Mouse (Mus musculus): ENCODE results near the gene Gm281.

DNA sequence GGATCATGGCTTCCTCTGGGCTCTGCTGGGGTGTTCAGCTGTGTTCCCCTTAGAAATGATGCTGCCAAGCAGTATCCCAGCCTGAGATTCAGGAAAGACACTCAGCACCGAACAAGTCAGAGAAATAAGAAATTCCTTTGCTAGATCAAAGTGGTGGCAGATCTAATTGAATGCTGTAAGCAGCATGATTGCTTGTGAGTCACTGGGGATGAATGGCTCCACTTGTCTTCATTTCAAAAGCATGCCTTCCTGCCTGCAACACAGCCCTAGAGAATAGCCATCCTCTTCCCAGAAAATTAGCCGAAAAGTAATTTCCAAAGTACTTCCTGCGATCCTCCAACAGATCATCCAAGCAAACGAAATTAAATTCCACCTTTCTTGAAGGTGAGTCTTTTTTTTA is 131.3 kb downstream of the Gm281 start:
- TF ChIP-seq EP300 (IDR thresholded peaks at IDR 0.05; ENCODE audit: low read depth) = no peak
- no peak for TF ChIP-seq CTCF (IDR thresholded peaks at IDR 0.05; ENCODE audit: low read depth)

Data from liver, postnatal 0 days (tissue).